Mouse (Mus musculus): Measurements from ENCODE around the gene Cog5. TPM values are rescaled to one million over a fixed set of nuclear protein-coding genes. Genes with fewer than 3 reads are reported as not detected.
"Not testable (repeated sequence)": the region's sequence is repeated elsewhere in the genome, so short reads cannot be mapped to it uniquely, and the experiment has no call there.

The Cog5 gene
- total RNA-seq (2021): 10 to 100 TPM; 41.3 to 44.3 TPM

- intact Hi-C loops (cut with DNase I): loop anchor here (10.0 kb wide), 1 partner anchor 150 kb away; no protein-coding TSS in a partner anchor
These were observed at the start of gene Cog5, which contains the start of gene Dus4l for GRCm38 (mm10) chr12:31654197-31654964. Cog5 (plus strand) TSS chr12:31654869. Dus4l (minus strand) TSS chr12:31654826.

GRCm38 (mm10) chr12:31604894-31605293, 49.8 kb upstream of the Cog5 start:
- intact Hi-C loops (cut with DNase I): no loop called here
- DNase-seq: no peak

More at GRCm38 (mm10) chr12:31654197-31654964, at the start of gene Cog5, which contains the start of gene Dus4l:
- DNase-seq: peak; percentile 95

- intact Hi-C loops (cut with DNase I): no loop called here
These were observed 46.5 kb upstream of the Cog5 start for GRCm38 (mm10) chr12:31608138-31608537.

GRCm38 (mm10) chr12:31613353-31613752, 41.3 kb upstream of the Cog5 start:
- intact Hi-C loops (cut with DNase I): no loop called here
- DNase-seq: no peak

More at GRCm38 (mm10) chr12:31608138-31608537, 46.5 kb upstream of the Cog5 start:
- DNase-seq: no peak

GRCm38 (mm10) chr12:31620106-31620505, 34.6 kb upstream of the Cog5 start:
- DNase-seq: no peak
- intact Hi-C loops (cut with DNase I): no loop called here

- no peak for DNase-seq
- intact Hi-C loops (cut with DNase I): no loop called here
These were observed 29.7 kb upstream of the Cog5 start for GRCm38 (mm10) chr12:31625016-31625415.

- DNase-seq; intact Hi-C loops (cut with DNase I): not testable (repeated sequence)
These were observed 26.3 kb upstream of the Cog5 start for GRCm38 (mm10) chr12:31628396-31628795.

- intact Hi-C loops (cut with DNase I): no loop called here
- peak; percentile 14 for DNase-seq
These were observed 20.7 kb upstream of the Cog5 start for GRCm38 (mm10) chr12:31633970-31634342.

- DNase-seq: peak; percentile 79
- intact Hi-C loops (cut with DNase I): no loop called here
These were observed 20.1 kb upstream of the Cog5 start, which contains the start of gene Bcap29 for GRCm38 (mm10) chr12:31634343-31635239. Bcap29 (minus strand) TSS chr12:31634658.

GRCm38 (mm10) chr12:31635240-31635607, 19.4 kb upstream of the Cog5 start:
- DNase-seq: no peak
- intact Hi-C loops (cut with DNase I): no loop called here

GRCm38 (mm10) chr12:31653611-31654010, 1.1 kb upstream of the Cog5 start:
- DNase-seq: no peak
- intact Hi-C loops (cut with DNase I): loop anchor here (10.0 kb wide), 1 partner anchor 149 kb away; no protein-coding TSS in a partner anchor

- no peak for DNase-seq
- intact Hi-C loops (cut with DNase I): loop anchor here (10.0 kb wide), 1 partner anchor 150 kb away; no protein-coding TSS in a partner anchor
These were observed 352 bp downstream of the Cog5 start for GRCm38 (mm10) chr12:31654965-31655477.

- intact Hi-C loops (cut with DNase I): loop anchor here (10.0 kb wide), 1 partner anchor 152 kb away; no protein-coding TSS in a partner anchor
These were observed 2.2 kb downstream of the Cog5 start for GRCm38 (mm10) chr12:31656841-31657240.

GRCm38 (mm10) chr12:31665999-31666398, 11.3 kb downstream of the Cog5 start:
- intact Hi-C loops (cut with DNase I): no loop called here
- DNase-seq: no peak

More at GRCm38 (mm10) chr12:31656841-31657240, 2.2 kb downstream of the Cog5 start:
- DNase-seq: no peak

- intact Hi-C loops (cut with DNase I): no loop called here
- DNase-seq: no peak
These were observed 12.5 kb downstream of the Cog5 start for GRCm38 (mm10) chr12:31667187-31667586.

GRCm38 (mm10) chr12:31686679-31687078, 32.0 kb downstream of the Cog5 start:
- no peak for DNase-seq
- intact Hi-C loops (cut with DNase I): no loop called here

- DNase-seq: no peak
- intact Hi-C loops (cut with DNase I): no loop called here
These were observed 38.6 kb downstream of the Cog5 start for GRCm38 (mm10) chr12:31693278-31693677.

- DNase-seq: no peak
- intact Hi-C loops (cut with DNase I): loop anchor here (10.0 kb wide), 1 partner anchor 224 kb away; no protein-coding TSS in a partner anchor
These were observed 46.1 kb downstream of the Cog5 start for GRCm38 (mm10) chr12:31700623-31701347.

- intact Hi-C loops (cut with DNase I): loop anchor here (10.0 kb wide), 1 partner anchor 223 kb away; no protein-coding TSS in a partner anchor
- no peak for DNase-seq
These were observed 46.7 kb downstream of the Cog5 start for GRCm38 (mm10) chr12:31701411-31701810.

GRCm38 (mm10) chr12:31703904-31704303, 49.2 kb downstream of the Cog5 start:
- DNase-seq: no peak
- intact Hi-C loops (cut with DNase I): loop anchor here (10.0 kb wide), 1 partner anchor 221 kb away; no protein-coding TSS in a partner anchor
